Mouse (Mus musculus): ENCODE measurements around the gene Gorasp1.

DNA sequence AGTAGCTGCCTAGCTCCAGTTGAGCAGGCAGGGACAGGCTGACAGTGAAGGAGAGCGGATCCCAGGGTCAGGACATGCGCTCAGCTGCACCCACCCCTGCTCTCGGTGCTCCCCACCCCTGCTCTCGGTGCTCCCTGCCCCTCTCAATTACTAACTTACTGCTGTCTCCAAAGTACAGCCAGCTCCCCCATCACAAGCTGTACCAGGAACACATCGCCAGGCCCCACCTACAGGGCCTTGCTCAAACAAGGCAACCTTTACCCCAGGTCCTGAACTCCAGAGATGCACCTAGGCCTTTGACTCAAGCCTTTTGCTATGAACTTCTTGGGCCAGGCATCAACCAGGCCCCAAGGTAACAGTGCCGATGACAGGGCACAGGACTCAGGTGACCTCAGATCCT lies 3.7 kb downstream of the Gorasp1 start:
- no peak for TF ChIP-seq CTCF (conservative IDR thresholded peaks at IDR 0.05; ENCODE audit: insufficient read depth, insufficient read length, low read depth, low read length)
- no peak for TF ChIP-seq POLR2A (IDR thresholded peaks at IDR 0.05; ENCODE audit: low read depth, low read length)

Data from kidney, adult 2 months (tissue).